Mouse (Mus musculus) forebrain, embryonic 11.5 days (tissue): ENCODE measurements around the gene Usp31. TPM values are rescaled to one million over a fixed set of nuclear protein-coding genes. Genes with fewer than 3 reads are reported as not detected.

Source experiments
- ATAC-seq: fragments of 200-750 bp; cut with Nextera tagmentation; replicated peaks from 2 replicates; pipeline ENCODE4 v1.8.0; 2017; ENCODE audit warnings: moderate TSS enrichment; ENCODE audit not compliant: low FRiP score
- DNase-seq: peaks from one replicate; pipeline ENCODE4 v3.0.0-alpha.2; 2017; ENCODE audit warnings: low spot score
- H3K27ac ChIP-seq: fragments of 300-500 bp; sonication (generic); 2 replicates; pipeline ENCODE4 v1.5.1; 2014; ENCODE audit warnings: low read depth, low read length
- H3K27me3 ChIP-seq: fragments of 300-500 bp; sonication (generic); 2 replicates; pipeline ENCODE4 v1.6.1; 2014; ENCODE audit warnings: mild to moderate bottlenecking, low read length, mixed read lengths; ENCODE audit not compliant: control insufficient read depth, insufficient read depth
- H3K36me3 ChIP-seq: fragments of 300-500 bp; sonication (generic); 2 replicates; pipeline ENCODE4 v1.6.1; 2014; ENCODE audit warnings: mild to moderate bottlenecking, low read length, moderate library complexity, mixed read lengths; ENCODE audit not compliant: control insufficient read depth, insufficient read depth
- H3K4me1 ChIP-seq: fragments of 300-500 bp; sonication (generic); replicated peaks from 2 replicates; pipeline ENCODE4 v1.6.1; 2014; ENCODE audit warnings: low read length, mixed read lengths; ENCODE audit not compliant: control insufficient read depth, insufficient read depth
- H3K4me2 ChIP-seq: fragments of 300-500 bp; sonication (generic); 2 replicates; pipeline ENCODE4 v1.6.1; 2014; ENCODE audit warnings: low read depth, mild to moderate bottlenecking, low read length, moderate library complexity, mixed read lengths; ENCODE audit not compliant: severe bottlenecking
- H3K4me3 ChIP-seq: fragments of 300-500 bp; sonication (generic); 2 replicates; pipeline ENCODE4 v1.5.1; 2014; ENCODE audit warnings: low read depth, low read length
- H3K9ac ChIP-seq: fragments of 300-500 bp; sonication (generic); 2 replicates; pipeline ENCODE4 v1.6.1; 2014; ENCODE audit warnings: low read length
- H3K9me3 ChIP-seq: fragments of 300-500 bp; sonication (generic); 2 replicates; pipeline ENCODE4 v1.6.1; 2016; ENCODE audit warnings: low read length, mixed read lengths; ENCODE audit not compliant: control insufficient read depth
- WGBS: fragments of 180-500 bp; shearing (Covaris S2); extraction: QIAGEN DNeasy Blood & Tissue Kit; methylation state at CpG from one replicate; pipeline ENCODE4 v1.1.7; 2014; 5-methylcytosine and 5-hydroxymethylcytosine counted together
- polyA plus RNA-seq: library from polyadenylated mRNA; unstranded; fragments of >200 nt; fragmentation: Nextera tagmentation; extraction: Ambion mirVana; gene quantifications from 2 replicates; pipeline ENCODE4 v1.2.1, GENCODE M21; 2014

Usp31 gene
- 4.8 and 4.9 TPM in 2 replicates for polyA plus RNA-seq

- Histone ChIP-seq H3K36me3 (no peaks in the 10 kb centered on the region; the same call in 1 of the 2 replicates), H3K4me3 (peak within 1 kb of the TSS; percentile 79), H3K9me3 (no peaks in the 10 kb centered on the region), H3K27ac (peak within 1 kb of the TSS; percentile 72), H3K9ac (peak within 1 kb of the TSS; percentile 85), H3K4me2 (peak within 1 kb of the TSS; percentile 95), H3K27me3 (no peaks in the 10 kb centered on the region), H3K4me1 (peaks cover 2% of the 10 kb centered on the region)
- WGBS: under 1% methylated on average over 46 of the region's 82 CpGs
- ATAC-seq (peak; percentile 99), DNase-seq (peak; percentile 96)
Measured at GRCm38 (mm10) chr7:121707073-121707667, at the start of gene Usp31. TSS of gene Usp31 (minus strand) at chr7:121707253.

- H3K4me3 ChIP-seq: no peak overlapping the region
- ATAC-seq (no peak), DNase-seq (no peak)
- no peaks in the 10 kb centered on the region for H3K4me1 ChIP-seq
- no peaks in the 10 kb centered on the region for H3K27me3 ChIP-seq
- no peaks in the 10 kb centered on the region for H3K36me3 ChIP-seq
- H3K9me3 ChIP-seq: no peaks in the 10 kb centered on the region
- no peak overlapping the region for H3K4me2 ChIP-seq
- 75% methylated on average over 8 of the region's 8 CpGs for WGBS
- H3K9ac ChIP-seq: no peak overlapping the region
- no peak overlapping the region for H3K27ac ChIP-seq
Measured at GRCm38 (mm10) chr7:121754748-121755147, 47.7 kb upstream of the Usp31 start.

- H3K27ac ChIP-seq: no peak overlapping the region
- ATAC-seq: no peak
- H3K4me3 ChIP-seq: no peak overlapping the region
- no peaks in the 10 kb centered on the region for H3K4me1 ChIP-seq
- no peak for DNase-seq
- no peaks in the 10 kb centered on the region for H3K27me3 ChIP-seq
- no peak overlapping the region for H3K9ac ChIP-seq
- no peaks in the 10 kb centered on the region for H3K9me3 ChIP-seq
- no peak overlapping the region for H3K4me2 ChIP-seq
- H3K36me3 ChIP-seq: no peaks in the 10 kb centered on the region
- 85% methylated on average over 5 of the region's 5 CpGs for WGBS
Measured at GRCm38 (mm10) chr7:121750244-121750643, 43.2 kb upstream of the Usp31 start.

- Histone ChIP-seq H3K36me3 (no peaks in the 10 kb centered on the region), H3K27ac (no peak overlapping the region), H3K4me3 (no peak overlapping the region), H3K9me3 (no peaks in the 10 kb centered on the region), H3K4me1 (no peaks in the 10 kb centered on the region), H3K4me2 (no peak overlapping the region), H3K27me3 (peaks cover 14% of the 10 kb centered on the region), H3K9ac (no peak overlapping the region)
- DNase-seq: no peak
- ATAC-seq: no peak
- 78% methylated on average over 29 of the region's 29 CpGs for WGBS
Measured at GRCm38 (mm10) chr7:121737511-121738415, 30.7 kb upstream of the Usp31 start.

- Histone ChIP-seq H3K4me3 (peak within 1 kb of the TSS; percentile 27), H3K36me3 (no peaks in the 10 kb centered on the region), H3K4me1 (no peaks in the 10 kb centered on the region), H3K9ac (no peak within 1 kb of the TSS), H3K27ac (no peak within 1 kb of the TSS), H3K9me3 (no peaks in the 10 kb centered on the region), H3K27me3 (peaks cover 14% of the 10 kb centered on the region), H3K4me2 (peak within 1 kb of the TSS; percentile 55)
- DNase-seq (peak; percentile 92), ATAC-seq (peak; percentile 90)
- under 1% methylated on average over 38 of the region's 38 CpGs for WGBS
Measured at GRCm38 (mm10) chr7:121734171-121734831, 27.2 kb upstream of the Usp31 start, which contains the start of gene Scnn1g. TSS of gene Scnn1g (plus strand) at chr7:121734479.

GRCm38 (mm10) chr7:121730225-121730624, 23.2 kb upstream of the Usp31 start:
- Histone ChIP-seq H3K27ac (no peak overlapping the region), H3K4me2 (no peak overlapping the region), H3K4me3 (no peak overlapping the region), H3K27me3 (peaks cover 10% of the 10 kb centered on the region), H3K9me3 (no peaks in the 10 kb centered on the region), H3K9ac (no peak overlapping the region), H3K4me1 (no peaks in the 10 kb centered on the region), H3K36me3 (no peaks in the 10 kb centered on the region)
- peak; percentile 71 for DNase-seq
- no peak for ATAC-seq
- 25% methylated on average over 5 of the region's 5 CpGs for WGBS

GRCm38 (mm10) chr7:121717031-121717430, 10.0 kb upstream of the Usp31 start:
- no peak for DNase-seq

GRCm38 (mm10) chr7:121711171-121711570, 4.1 kb upstream of the Usp31 start:
- no peak overlapping the region for H3K4me2 ChIP-seq
- H3K9me3 ChIP-seq: no peaks in the 10 kb centered on the region
- H3K36me3 ChIP-seq: no peaks in the 10 kb centered on the region
- no peaks in the 10 kb centered on the region; the same call in 1 of the 2 replicates for H3K4me1 ChIP-seq
- no peak for DNase-seq
- no peak for ATAC-seq
- H3K27ac ChIP-seq: no peak overlapping the region
- H3K27me3 ChIP-seq: no peaks in the 10 kb centered on the region
- no peak overlapping the region for H3K4me3 ChIP-seq
- H3K9ac ChIP-seq: no peak overlapping the region
- WGBS: 50% methylated on average over 2 of the region's 2 CpGs

More at GRCm38 (mm10) chr7:121717031-121717430, 10.0 kb upstream of the Usp31 start:
- Histone ChIP-seq H3K9me3 (no peaks in the 10 kb centered on the region), H3K27me3 (no peaks in the 10 kb centered on the region), H3K4me2 (no peak overlapping the region), H3K4me1 (no peaks in the 10 kb centered on the region), H3K9ac (no peak overlapping the region), H3K4me3 (no peak overlapping the region), H3K27ac (no peak overlapping the region), H3K36me3 (no peaks in the 10 kb centered on the region)
- no peak for ATAC-seq
- WGBS: 81% methylated on average over 7 of the region's 7 CpGs
